In the genomic region with DNA sequence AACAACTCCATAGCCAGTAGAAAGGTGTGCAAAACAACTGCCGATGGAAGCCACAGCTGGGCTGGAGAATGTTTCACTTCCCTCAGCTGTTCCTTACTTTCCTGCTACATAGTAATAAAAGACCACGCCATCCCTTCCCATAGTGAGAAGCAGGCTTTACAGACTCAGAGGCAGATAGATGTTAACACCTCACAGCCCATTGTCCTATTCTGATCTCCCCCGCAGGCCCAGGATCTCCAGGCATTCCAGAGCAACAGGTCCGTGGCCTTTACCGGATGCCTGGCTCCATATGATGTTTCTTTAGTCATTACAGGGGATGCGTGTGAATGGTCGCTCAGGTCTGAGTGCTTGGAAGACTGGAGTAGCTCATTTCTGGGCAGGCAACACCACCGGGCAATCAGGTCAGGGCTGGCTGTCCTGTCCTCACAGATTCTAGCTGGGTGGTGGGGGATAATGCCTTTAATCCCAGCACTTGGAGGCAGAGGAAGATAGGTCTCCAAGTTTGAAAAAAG, we compare ENCODE assay signal across 1 mouse cellular context.
TF ChIP-seq lines count a peak whose summit lies in the region.

No protein-coding gene starts in this region.

TF ChIP-seq in ES-E14, 5 proteins besides CTCF, POLR2A, EP300 and RAD21 (continued from another document):
- TF ChIP-seq ZC3H11A (IDR thresholded peaks at IDR 0.05; ENCODE audit: borderline replicate concordance, low read depth, low read length) = no peak
TF ChIP-seq in ES-E14: peak in this region for 0.
